Mouse (Mus musculus) thymus, postnatal 0 days (tissue): ENCODE data around the gene Tspan2. TPM values are rescaled to one million over a fixed set of nuclear protein-coding genes. Genes with fewer than 3 reads are reported as not detected.
A peak's percentile ranks its signal among the peaks of the same experiment; 100 is the strongest.

ENCODE experiments used
- DNase-seq: peaks from one replicate; pipeline ENCODE4 v3.0.0-alpha.2; 2015; ENCODE audit warnings: low spot score
- polyA plus RNA-seq: library from polyadenylated mRNA; unstranded; fragments of >200 nt; fragmentation: Nextera tagmentation; extraction: Ambion mirVana; gene quantifications from 2 replicates; pipeline ENCODE4 v1.2.1, GENCODE M21; 2015

Gene Tspan2
- polyA plus RNA-seq, 1 experiment from 2014 or later: 12.4 TPM

GRCm38 (mm10) chr3:102763713-102764400, 29.5 kb downstream of the Tspan2 start:
- DNase-seq: no peak

- DNase-seq: no peak
Measured at GRCm38 (mm10) chr3:102764850-102765249, 30.5 kb downstream of the Tspan2 start.

GRCm38 (mm10) chr3:102773018-102773417, 38.7 kb downstream of the Tspan2 start:
- DNase-seq: no peak

GRCm38 (mm10) chr3:102782618-102783017, 48.3 kb downstream of the Tspan2 start, which contains the start of gene Tshb:
Gene Tshb (minus strand): TSS chr3:102782718.
- no peak for DNase-seq

GRCm38 (mm10) chr3:102787369-102787768, 53.0 kb downstream of the Tspan2 start:
- peak; percentile 42 for DNase-seq

GRCm38 (mm10) chr3:102803937-102804336, 69.6 kb downstream of the Tspan2 start:
- DNase-seq: peak; percentile 84

GRCm38 (mm10) chr3:102842386-102842785, 108.1 kb downstream of the Tspan2 start:
- DNase-seq: no peak

- DNase-seq: no peak
Measured at GRCm38 (mm10) chr3:102848661-102849060, 114.3 kb downstream of the Tspan2 start.

Other genes starting within 250 kb of the Tspan2 start
- gene Tshb, start 48.2 kb downstream of the Tspan2 start, polyA plus RNA-seq: 0.46 and 0.55 TPM in 2 replicates
- gene Sycp1, start 201.6 kb downstream of the Tspan2 start, polyA plus RNA-seq: not detected in 2 replicates
- not detected in 2 replicates for gene Nr1h5, start 229.6 kb downstream of the Tspan2 start, polyA plus RNA-seq